Mouse (Mus musculus): ENCODE data around the gene Cd163.
"Not testable (repeated sequence)": the region's sequence is repeated elsewhere in the genome, so short reads cannot be mapped to it uniquely, and the experiment has no call there.

Cd163 gene

DNA sequence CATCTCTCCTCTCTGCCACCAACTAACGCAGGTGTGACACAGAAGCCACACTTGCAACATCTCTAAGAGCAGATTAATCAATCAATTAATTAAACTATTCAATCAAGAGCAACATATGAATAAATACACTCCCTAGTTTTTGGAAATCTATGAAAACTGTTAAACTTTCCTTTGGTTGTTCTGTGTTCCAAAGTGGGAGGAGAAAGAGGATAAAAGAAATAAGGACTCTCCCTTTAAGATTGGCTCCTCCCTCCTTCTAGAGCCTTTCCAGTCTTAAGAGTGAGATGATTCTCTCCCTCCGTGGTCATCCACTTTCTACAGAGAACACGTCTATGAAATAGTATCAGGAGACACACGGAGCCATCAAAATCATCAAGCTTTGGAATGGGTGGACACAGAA, at the start of gene Cd163:
Gene Cd163 (plus strand): TSS at position 301 of the 400 bp plus-strand sequence.
- DNase-seq (ENCODE audit: low spot score in 2 of 2), result no peak

DNA sequence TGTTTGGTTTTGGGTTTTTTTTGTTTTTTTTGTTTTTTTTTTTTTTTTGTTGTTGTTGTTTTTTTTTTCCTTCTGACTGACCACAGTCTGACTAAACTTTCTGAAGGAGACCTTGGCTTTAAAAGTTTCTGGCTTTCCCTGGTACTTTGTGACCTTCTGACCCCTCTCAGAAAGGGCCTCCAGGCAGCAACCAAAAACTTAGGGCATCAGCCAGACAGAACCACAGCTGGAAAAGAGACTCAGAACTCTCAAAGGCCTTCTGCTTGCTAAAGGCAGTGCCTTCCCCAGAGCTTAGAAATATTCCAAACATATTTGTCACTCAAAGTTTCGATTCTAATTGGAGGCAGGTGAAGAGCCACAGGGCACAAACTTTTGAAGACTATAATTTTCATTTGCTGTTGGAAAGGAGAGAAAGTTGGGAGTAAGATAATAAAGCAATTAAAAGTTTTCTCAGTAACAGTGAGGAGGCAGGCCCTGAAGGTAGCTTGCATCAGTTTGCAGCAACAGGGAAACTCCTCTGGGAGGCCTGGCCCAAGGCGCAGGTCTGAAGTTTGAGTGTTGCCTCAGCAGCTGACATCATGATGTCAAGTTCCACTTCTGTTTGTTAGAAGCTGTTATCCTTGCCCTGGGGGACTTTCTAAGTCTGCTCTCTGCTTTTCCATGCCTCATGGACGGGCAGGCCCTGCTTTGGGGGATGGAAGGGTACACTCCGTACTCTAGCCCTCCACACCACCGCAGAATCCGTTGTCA, 48.6 kb upstream of the Cd163 start:
- DNase-seq (ENCODE audit: low spot score in 2 of 2), result no peak

DNA sequence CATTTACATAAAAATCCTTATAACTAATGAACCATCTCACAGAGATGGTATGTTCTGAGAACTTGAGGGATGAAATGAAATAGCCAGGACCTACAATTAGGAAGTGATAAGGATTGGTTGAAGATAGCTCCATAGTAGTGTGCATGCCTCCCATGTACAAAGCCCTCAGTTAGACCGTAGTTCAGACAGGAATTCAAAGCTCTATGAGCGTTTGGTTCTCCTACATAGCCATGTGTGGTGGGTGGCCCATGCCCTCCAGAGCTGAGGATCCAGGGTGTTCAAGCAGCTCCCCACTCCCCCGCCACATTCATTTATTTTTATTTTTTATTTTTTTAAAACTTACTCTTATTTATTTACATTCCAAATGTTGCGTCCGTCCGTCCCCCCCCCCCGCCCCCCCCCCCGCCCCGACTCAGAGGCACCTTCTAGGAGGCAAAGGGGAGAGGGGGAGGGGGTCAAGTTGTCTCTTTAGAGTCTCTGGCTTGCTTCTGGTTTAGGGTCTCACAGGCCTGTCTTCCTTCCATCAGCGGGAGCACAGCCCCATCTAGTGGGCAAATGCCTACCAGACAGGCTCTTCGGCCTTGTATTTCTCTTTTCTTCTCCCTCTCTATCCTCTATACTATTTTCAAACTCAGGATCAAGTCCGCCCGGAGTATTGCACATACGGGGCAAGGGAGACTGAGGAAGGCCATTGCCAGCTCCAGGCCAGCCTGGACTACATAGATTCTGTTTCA, 44.1 kb upstream of the Cd163 start:
- peak; percentile 83 to 85 for DNase-seq (ENCODE audit: low spot score in 2 of 2)

DNA sequence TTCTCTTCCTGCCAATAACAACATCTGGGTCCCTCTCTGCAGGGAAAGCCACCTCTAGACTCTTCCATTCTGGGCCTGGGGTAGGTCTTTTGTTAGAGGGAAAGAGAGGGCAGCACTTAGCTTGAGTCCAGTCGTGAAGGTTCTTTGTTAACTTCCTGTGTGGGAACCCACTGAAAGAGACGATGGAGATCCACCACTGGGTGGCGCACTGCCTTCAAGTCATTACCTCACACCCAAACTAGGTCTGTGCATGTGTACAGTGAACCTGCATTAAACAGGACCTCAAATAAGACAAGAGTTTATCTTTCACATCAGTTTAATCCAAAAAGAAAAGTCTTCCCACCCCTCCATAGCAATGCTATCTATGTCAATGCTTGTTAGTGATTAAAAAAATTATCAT, 41.8 kb upstream of the Cd163 start:
- DNase-seq (ENCODE audit: low spot score in 2 of 2), result peak; percentile 79 to 85

DNA sequence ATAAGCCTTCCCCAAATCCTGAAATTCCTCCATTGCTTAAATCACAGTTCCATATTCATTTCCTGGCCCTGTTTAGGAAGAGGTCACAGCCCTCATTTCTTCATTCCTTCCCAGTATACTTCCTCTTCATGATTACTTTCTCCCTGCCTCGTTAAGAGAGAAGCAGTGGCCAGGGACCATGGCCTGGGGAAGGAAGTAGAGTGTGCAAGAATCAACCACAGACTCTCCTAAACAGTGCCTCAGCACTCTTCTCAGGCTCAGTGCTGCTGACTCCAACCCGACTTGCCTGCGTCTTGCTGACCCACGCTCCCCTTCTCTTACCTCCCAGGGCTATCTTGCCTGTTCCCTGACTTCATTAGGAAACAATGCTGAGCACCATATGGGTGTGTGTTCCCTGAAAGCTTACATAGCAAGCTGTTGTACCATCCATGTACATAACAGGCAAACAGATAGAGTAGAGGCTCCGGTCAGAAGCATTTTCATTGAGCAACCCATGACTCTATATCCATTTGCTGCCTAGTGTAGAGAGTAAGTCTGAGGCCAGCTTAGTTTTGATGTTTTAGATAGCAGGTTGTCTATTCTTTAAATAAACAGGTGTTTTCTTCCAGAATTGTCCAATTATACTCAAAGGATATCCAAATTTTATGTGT, 31.1 kb upstream of the Cd163 start:
- DNase-seq (ENCODE audit: low spot score in 2 of 2), result no peak

DNA sequence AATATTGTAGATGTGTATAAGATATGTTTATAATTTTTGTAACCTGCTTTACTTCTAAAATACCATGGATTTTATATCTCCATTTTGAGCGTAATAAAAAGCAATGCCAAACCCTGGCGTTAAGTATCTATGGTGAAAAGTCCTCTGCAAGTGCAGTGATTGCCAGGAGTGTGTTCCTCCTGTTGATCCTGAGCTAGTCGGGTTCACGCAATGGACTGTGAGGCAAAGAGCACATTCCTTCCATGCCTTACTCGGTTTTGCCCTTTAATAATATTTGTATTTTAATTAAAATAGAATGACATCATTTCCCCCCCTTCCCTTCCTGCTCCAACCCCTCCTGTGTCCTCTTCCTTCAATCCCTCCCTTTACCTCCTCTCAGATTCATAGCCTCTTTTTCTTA, 26.8 kb upstream of the Cd163 start:
- no peak for DNase-seq (ENCODE audit: low spot score in 2 of 2)

DNA sequence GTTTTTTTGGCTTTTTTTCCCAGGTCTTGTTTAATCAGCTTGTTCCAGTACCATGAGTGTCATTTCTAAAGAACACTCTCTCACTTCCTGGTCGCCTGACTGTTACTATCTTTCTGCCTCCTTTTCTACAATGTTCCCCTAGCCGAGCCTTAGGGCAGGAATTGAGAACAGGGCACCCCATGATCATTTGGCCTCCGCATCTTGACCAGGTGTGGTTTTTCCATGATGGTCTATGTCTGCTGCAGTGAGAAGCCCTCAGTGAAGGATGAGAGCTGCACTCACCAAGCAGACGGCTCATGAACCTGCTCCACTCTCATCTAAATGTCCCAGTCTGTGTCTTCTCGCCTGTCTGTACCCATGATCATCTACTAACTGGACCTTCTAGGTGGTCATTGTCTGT, 26.2 kb upstream of the Cd163 start:
- DNase-seq (ENCODE audit: low spot score in 2 of 2), result no peak

DNA sequence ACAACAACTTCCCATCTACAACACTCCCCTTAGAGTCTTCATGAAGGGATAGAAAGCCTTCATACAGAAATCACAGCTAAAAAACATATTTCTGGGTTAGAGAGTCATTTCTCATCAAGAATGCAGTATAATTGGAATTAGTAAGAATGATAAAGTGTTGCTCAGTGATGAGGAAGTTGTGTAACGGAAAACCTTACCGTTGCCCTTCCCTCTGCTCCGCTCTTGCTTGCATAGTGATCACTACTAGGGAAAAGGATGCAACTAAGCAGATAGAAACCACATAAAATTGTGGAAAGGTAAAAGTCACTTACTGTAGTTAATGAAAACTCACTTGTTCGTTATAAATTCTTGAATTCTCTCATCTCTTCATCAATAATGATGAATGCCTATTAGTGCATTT, 21.7 kb upstream of the Cd163 start:
- DNase-seq (ENCODE audit: low spot score in 2 of 2), result no peak

DNA sequence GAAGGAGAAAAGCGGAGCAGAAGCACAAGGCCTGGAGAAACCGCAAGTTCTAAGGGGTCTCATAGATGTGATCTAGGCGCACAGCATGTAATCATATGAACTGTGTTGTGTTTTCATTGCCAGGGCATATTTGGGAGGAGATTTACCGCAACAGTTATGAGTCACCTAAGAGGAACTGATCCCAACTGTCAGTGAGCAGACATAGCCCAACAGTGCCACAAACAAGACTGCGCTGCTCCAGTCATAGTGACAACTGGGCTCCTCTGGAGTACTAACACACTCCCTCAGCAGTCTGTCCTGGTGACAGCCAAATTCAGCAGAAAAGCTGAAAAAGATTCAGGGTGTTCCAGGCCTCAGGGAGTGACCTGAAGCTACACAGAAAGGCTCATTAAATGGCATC, 7.1 kb upstream of the Cd163 start:
- DNase-seq (ENCODE audit: low spot score in 2 of 2), result not testable (repeated sequence)

DNA sequence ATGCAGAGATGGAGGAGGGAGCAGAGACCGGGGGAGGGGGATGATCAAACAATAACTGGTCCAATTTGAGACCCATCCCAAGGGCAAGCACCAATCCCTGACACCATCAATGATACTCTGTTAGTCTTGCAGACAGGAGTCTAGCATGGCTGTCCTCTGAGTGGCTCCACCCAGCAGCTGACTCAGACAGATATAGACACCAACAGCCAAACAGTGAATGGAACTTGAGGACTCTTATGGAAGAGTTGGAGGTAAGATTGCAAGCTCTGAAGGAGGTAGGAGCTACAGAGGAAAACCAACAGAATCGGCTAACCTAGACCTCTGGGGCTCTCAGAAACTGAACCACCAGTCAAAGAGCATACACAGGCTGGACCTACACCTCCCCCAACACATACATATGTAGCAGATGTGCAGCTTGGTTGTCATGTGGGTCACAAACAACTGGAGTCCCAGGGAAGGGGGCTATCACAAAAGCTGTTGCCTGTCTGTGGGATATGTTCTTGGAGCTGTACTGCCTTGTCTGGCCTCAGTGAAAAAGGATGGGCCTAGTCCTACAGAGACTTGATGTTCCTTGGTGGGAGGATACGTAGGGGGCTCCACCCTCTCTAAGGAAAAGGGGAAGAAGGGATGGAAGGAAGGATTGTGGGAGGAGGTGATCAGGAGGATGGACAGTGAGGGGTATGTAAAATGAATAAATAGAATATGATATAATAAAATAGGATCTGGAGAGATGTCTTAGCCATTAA, 2.8 kb upstream of the Cd163 start:
- DNase-seq (ENCODE audit: low spot score in 2 of 2), result no peak

DNA sequence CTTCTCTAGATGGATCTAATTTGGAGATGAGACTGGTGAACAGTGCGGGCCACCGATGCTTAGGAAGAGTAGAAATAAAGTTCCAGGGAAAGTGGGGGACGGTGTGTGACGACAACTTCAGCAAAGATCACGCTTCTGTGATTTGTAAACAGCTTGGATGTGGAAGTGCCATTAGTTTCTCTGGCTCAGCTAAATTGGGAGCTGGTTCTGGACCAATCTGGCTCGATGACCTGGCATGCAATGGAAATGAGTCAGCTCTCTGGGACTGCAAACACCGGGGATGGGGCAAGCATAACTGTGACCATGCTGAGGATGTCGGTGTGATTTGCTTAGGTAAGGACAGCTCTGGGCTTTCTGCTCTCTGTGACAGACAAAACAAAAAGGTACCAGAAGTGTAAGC, 4.5 kb downstream of the Cd163 start:
- DNase-seq (ENCODE audit: low spot score in 2 of 2), result no peak

DNA sequence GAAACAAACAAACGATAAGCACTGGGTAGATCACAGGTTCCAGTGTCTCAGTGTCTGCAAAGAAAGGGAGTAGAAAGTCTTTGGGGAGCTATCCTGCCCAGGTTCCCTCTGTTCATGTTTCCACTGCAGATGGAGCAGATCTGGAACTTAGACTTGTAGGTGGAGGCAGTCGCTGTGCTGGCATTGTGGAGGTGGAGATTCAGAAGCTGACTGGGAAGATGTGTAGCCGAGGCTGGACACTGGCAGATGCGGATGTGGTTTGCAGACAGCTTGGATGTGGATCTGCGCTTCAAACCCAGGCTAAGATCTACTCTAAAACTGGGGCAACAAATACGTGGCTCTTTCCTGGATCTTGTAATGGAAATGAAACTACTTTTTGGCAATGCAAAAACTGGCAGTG, 7.8 kb downstream of the Cd163 start:
- no peak for DNase-seq (ENCODE audit: low spot score in 2 of 2)

DNA sequence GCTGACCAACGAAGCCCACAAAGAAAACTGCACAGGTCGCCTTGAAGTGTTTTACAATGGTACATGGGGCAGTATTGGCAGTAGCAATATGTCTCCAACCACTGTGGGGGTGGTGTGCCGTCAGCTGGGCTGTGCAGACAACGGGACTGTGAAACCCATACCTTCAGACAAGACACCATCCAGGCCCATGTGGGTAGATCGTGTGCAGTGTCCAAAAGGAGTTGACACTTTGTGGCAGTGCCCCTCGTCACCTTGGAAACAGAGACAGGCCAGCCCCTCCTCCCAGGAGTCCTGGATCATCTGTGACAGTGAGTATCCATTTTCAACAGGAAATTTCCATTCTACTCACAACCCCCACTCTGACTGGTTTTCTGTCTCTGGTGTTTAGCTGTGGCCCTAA, 15.9 kb downstream of the Cd163 start:
- DNase-seq (ENCODE audit: low spot score in 2 of 2), result no peak

DNA sequence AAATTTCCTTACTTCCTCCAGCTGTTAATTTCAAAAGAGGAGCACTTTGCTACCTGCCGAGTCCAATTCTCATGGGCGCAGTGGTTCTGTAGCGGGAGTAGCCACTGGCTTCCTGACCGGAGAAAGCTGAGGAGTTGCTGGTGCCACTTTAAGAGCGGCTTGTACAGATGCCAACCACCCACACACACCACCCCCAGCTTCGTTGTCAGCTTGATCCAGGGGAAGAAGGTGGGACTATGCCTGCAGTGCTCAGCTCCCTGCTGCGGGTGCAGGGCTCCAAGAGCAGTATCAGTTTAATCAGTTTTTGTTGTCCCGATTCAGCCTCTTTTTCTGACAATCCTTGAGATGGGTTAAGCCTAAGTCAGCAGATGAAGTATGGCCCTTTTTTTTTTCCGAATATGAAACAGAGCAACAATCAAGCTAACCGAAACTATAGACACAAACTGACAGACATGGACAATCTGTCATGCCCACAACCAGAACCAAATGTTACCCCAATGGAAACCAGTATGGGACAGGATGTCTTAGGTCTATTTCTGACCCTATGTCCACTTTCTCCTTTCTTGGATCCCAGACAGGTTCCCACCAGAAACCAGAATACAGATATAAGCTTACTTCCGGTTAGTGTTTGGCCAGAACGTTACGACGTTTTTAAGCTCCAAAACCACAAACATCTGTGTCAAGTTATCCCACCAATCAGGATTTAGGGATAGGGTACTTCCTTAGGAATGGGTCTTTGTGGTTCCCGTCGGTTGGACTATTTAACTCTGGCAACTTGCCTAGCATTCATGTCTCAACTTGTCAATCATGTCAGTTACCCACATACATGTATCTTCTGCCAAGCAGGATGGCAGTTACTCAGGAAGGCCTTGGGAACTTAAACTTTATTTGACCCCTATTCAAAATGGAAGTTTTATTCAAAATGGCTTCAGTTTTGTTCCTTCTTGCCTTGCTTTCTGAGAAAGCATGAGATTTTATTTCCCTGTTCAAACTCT, 17.3 kb downstream of the Cd163 start:
- peak; percentile 58 to 63 for DNase-seq (ENCODE audit: low spot score in 2 of 2)

DNA sequence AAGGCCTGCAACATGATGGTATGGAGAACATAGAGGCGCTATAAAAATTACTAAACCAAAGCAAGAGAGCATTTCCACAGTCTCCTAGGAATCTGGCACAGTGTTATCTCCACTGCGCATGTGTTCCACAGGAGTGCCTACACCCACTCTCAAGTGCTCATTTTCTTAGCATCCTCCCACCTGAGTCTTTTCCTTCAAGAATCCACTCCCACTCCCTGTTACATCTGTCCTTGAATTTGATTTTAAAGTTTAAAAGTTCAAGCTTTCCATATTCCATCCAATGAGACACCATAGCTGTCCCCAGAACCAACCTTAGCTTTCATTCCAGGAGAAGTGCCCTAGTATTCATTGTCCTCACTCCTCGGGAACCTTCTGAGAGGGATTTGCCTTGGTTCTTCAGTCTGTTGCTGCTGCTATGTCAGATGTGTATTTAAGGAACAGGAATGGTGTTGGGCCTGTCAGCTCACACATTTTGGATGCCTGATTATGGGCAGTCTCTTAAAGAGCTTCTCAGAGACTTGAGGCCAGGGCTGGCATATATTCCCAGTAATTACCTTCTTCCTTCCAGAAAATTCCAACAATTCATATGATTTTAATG, 24.0 kb downstream of the Cd163 start:
- peak; percentile 51 to 56 for DNase-seq (ENCODE audit: low spot score in 2 of 2)

DNA sequence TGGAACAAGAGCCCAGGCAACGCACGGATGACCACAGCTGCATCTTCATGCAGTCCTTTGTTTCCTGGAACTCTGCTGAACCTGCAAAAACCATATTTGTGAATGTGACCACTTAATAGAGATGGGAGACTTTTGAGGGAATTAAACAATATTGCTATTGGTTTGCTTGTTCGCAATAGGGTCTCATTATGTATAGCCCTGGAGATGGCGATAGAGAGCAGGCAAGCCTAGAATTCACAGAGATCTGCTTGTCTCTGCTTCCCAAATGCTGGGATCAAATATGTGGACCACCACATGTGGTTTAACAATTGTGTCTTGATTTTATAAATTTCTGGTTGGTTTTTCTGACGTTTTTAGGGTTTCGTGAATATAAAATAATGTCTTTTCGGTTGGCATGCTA, 25.2 kb downstream of the Cd163 start:
- no peak for DNase-seq (ENCODE audit: low spot score in 2 of 2)

DNA sequence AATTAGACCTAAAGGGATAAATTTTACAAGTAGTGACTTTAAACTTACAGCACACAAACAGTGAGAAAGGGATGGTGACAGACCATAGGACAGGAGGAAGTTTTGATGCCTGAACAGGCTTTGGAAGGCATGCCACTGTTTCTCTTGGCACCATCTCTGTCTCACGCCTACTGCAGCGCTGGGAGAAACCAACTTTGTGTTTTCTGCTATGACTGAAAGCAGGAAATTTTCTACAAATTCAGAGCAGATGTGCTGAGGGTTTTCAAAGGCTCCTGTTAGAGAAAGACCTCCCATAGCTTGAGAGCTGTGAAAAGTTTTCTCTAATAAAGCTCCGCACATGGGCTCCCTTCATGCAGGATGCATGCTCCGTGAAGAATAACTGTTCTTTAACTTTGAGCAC, 40.6 kb downstream of the Cd163 start:
- peak; percentile 40 to 43 for DNase-seq (ENCODE audit: low spot score in 2 of 2)

DNA sequence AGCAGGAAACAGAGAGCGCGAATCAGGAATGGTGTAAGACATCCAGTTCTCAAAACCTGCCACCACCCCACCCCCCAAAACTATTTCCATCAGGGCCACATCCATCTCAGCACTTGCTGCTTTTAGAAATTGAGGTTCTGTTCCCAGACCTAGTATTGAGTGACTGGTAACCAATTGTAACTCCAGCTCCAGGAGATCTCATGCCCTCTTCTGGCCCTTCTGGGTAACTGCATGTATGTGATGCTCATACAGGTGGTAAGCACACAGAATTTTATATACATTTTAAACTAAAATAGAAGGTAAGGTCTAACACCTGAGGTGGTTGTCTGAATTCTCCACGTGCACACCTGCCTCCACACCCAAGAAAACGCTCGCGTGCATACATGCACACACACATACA, 42.2 kb downstream of the Cd163 start:
- DNase-seq (ENCODE audit: low spot score in 2 of 2), result no peak

DNA sequence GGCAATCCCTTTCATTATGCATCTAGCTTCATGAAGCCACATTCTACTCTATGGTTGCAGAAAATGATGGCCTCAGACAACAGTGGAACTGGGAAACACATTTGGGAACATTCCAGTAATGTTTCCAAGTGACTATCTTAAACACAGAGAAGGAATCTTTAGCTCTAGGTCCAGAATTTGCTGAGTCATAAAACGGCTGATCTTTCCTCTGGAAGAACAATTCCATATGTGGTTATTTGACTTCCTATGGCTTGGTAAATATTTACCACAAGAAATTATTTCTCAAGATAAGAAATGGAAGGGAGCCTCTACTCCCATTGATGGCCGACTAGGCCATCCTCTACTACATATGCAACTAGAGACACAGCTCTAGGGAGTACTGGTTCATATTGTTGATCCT, 48.8 kb downstream of the Cd163 start:
- no peak for DNase-seq (ENCODE audit: low spot score in 2 of 2)

DNA sequence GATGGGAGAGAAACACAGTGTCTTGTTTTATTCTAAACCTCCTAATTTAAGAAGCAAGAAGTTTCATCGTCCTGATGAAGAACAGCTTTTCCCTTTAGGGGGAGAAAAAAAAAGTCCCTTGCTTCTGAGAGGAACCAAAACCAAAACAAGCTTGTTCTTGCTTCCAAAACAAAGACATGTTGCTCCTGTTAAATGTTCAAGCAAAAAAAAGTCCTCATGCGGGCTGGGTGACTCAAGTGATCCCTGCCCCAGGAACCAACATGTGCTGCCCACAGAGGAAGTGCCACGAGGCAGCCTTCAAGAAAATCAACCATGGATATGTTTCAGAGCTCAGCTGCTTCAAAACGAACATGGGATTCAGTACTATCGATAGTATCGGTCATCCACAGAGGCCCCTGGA, 54.5 kb downstream of the Cd163 start:
- DNase-seq (ENCODE audit: low spot score in 2 of 2), result no peak

DNA sequence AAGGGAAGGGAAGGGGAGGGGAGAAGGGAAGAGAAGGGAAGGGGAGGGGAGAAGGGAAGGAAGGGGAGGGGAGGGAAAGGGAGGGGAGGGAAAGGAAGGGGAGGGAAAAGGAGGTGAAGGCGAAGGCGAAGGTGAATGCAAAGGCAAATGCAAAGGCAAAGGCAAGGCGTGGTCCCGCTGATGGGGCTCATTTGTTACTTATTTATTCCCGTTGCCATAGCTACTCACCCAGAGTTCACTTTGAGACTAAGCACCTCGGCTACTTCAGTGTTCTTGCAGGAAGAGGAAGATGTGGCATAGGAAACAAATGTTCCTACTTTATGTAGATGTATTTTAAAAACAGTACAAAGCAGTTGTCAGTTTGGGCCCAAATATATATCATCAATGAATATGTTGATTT, 56.1 kb downstream of the Cd163 start:
- DNase-seq (ENCODE audit: low spot score in 2 of 2), result no peak
